Mouse (Mus musculus): ENCODE data around the gene Stxbp5.
"Not testable (repeated sequence)": the region's sequence is repeated elsewhere in the genome, so short reads cannot be mapped to it uniquely, and the experiment has no call there.

Gene Stxbp5

GRCm38 (mm10) chr10:9901071-9901696, at the start of gene Stxbp5:
Gene Stxbp5 (minus strand): TSS chr10:9901079.
- DNase-seq (ENCODE audit: low read depth, low spot score), result peak; percentile 60

- DNase-seq (ENCODE audit: low read depth, low spot score), result no peak
Observed at GRCm38 (mm10) chr10:9912395-9912794, 11.5 kb upstream of the Stxbp5 start.

- no peak for DNase-seq (ENCODE audit: low read depth, low spot score)
Observed at GRCm38 (mm10) chr10:9907919-9908502, 7.1 kb upstream of the Stxbp5 start.

- DNase-seq (ENCODE audit: low read depth, low spot score), result no peak
Observed at GRCm38 (mm10) chr10:9907519-9907918, 6.6 kb upstream of the Stxbp5 start.

GRCm38 (mm10) chr10:9906185-9906584, 5.3 kb upstream of the Stxbp5 start:
- DNase-seq (ENCODE audit: low read depth, low spot score), result no peak

- peak; percentile 91 for DNase-seq (ENCODE audit: low read depth, low spot score)
Observed at GRCm38 (mm10) chr10:9901697-9902239, 889 bp upstream of the Stxbp5 start.

GRCm38 (mm10) chr10:9900315-9901070, 386 bp downstream of the Stxbp5 start:
- DNase-seq (ENCODE audit: low read depth, low spot score), result no peak

GRCm38 (mm10) chr10:9899816-9900215, 1.1 kb downstream of the Stxbp5 start:
- DNase-seq (ENCODE audit: low read depth, low spot score), result no peak

GRCm38 (mm10) chr10:9899086-9899485, 1.8 kb downstream of the Stxbp5 start:
- no peak for DNase-seq (ENCODE audit: low read depth, low spot score)

GRCm38 (mm10) chr10:9897852-9898251, 3.0 kb downstream of the Stxbp5 start:
- no peak for DNase-seq (ENCODE audit: low read depth, low spot score)

GRCm38 (mm10) chr10:9893562-9893961, 7.3 kb downstream of the Stxbp5 start:
- DNase-seq (ENCODE audit: low read depth, low spot score), result no peak

GRCm38 (mm10) chr10:9889651-9890050, 11.2 kb downstream of the Stxbp5 start:
- DNase-seq (ENCODE audit: low read depth, low spot score), result no peak

GRCm38 (mm10) chr10:9888655-9889054, 12.2 kb downstream of the Stxbp5 start:
- no peak for DNase-seq (ENCODE audit: low read depth, low spot score)

- not testable (repeated sequence) for DNase-seq (ENCODE audit: low read depth, low spot score)
Observed at GRCm38 (mm10) chr10:9881781-9882320, 19.0 kb downstream of the Stxbp5 start.

- no peak for DNase-seq (ENCODE audit: low read depth, low spot score)
Observed at GRCm38 (mm10) chr10:9880070-9880728, 20.7 kb downstream of the Stxbp5 start.

GRCm38 (mm10) chr10:9878821-9879489, 21.9 kb downstream of the Stxbp5 start:
- DNase-seq (ENCODE audit: low read depth, low spot score), result no peak

- DNase-seq (ENCODE audit: low read depth, low spot score), result no peak
Observed at GRCm38 (mm10) chr10:9875905-9876304, 25.0 kb downstream of the Stxbp5 start.

- DNase-seq (ENCODE audit: low read depth, low spot score), result no peak
Observed at GRCm38 (mm10) chr10:9872143-9872542, 28.7 kb downstream of the Stxbp5 start.

- no peak for DNase-seq (ENCODE audit: low read depth, low spot score)
Observed at GRCm38 (mm10) chr10:9866793-9867579, 33.9 kb downstream of the Stxbp5 start.

GRCm38 (mm10) chr10:9860022-9860421, 40.9 kb downstream of the Stxbp5 start:
- no peak for DNase-seq (ENCODE audit: low read depth, low spot score)

Data from brain, embryonic 18.5 days (tissue).